Mouse (Mus musculus): Measurements from ENCODE around the gene Sebox. TPM values are rescaled to one million over a fixed set of nuclear protein-coding genes. Genes with fewer than 3 reads are reported as not detected.

Sebox gene
- total RNA-seq (2021) = 1 to 10 TPM; 5.0 to 5.5 TPM

- peak in 1 of 2 experiments; percentile 44 for DNase-seq (ENCODE audit: extremely low spot score in 1 of 2, low spot score in 1 of 2)
Observed at GRCm38 (mm10) chr11:78502909-78503650, at the start of gene Sebox. Gene Sebox (plus strand): TSS chr11:78503447.

- DNase-seq (ENCODE audit: extremely low spot score in 1 of 2, low spot score in 1 of 2) = peak; percentile 39 to 73
Observed at GRCm38 (mm10) chr11:78453675-78454074, 49.6 kb upstream of the Sebox start.

GRCm38 (mm10) chr11:78454276-78454675 is 49.0 kb upstream of the Sebox start:
- DNase-seq (ENCODE audit: extremely low spot score in 1 of 2, low spot score in 1 of 2) = no peak

- DNase-seq (ENCODE audit: extremely low spot score in 1 of 2, low spot score in 1 of 2) = peak in 1 of 2 experiments; percentile 43
Observed at GRCm38 (mm10) chr11:78455308-78455707, 47.9 kb upstream of the Sebox start.

- DNase-seq (ENCODE audit: extremely low spot score in 1 of 2, low spot score in 1 of 2) = no peak
Observed at GRCm38 (mm10) chr11:78458740-78459139, 44.5 kb upstream of the Sebox start.

GRCm38 (mm10) chr11:78461894-78462293 is 41.4 kb upstream of the Sebox start:
- DNase-seq (ENCODE audit: extremely low spot score in 1 of 2, low spot score in 1 of 2) = no peak

- DNase-seq (ENCODE audit: extremely low spot score in 1 of 2, low spot score in 1 of 2) = no peak
Observed at GRCm38 (mm10) chr11:78462669-78463068, 40.6 kb upstream of the Sebox start.

GRCm38 (mm10) chr11:78463286-78464036 is 39.8 kb upstream of the Sebox start:
- DNase-seq (ENCODE audit: extremely low spot score in 1 of 2, low spot score in 1 of 2) = no peak

- DNase-seq (ENCODE audit: extremely low spot score in 1 of 2, low spot score in 1 of 2) = no peak
Observed at GRCm38 (mm10) chr11:78465116-78465515, 38.1 kb upstream of the Sebox start.

- DNase-seq (ENCODE audit: extremely low spot score in 1 of 2, low spot score in 1 of 2) = peak; percentile 61 to 69
Observed at GRCm38 (mm10) chr11:78465568-78466180, 37.6 kb upstream of the Sebox start, which contains the start of gene Slc46a1. Gene Slc46a1 (plus strand): TSS chr11:78465697.

GRCm38 (mm10) chr11:78466242-78466912 is 36.9 kb upstream of the Sebox start:
- DNase-seq (ENCODE audit: extremely low spot score in 1 of 2, low spot score in 1 of 2) = no peak

GRCm38 (mm10) chr11:78467515-78467914 is 35.7 kb upstream of the Sebox start:
- DNase-seq (ENCODE audit: extremely low spot score in 1 of 2, low spot score in 1 of 2) = no peak

GRCm38 (mm10) chr11:78467932-78468331 is 35.3 kb upstream of the Sebox start:
- no peak for DNase-seq (ENCODE audit: extremely low spot score in 1 of 2, low spot score in 1 of 2)

GRCm38 (mm10) chr11:78471326-78472103 is 31.7 kb upstream of the Sebox start:
- DNase-seq (ENCODE audit: extremely low spot score in 1 of 2, low spot score in 1 of 2) = no peak

GRCm38 (mm10) chr11:78475289-78475688 is 28.0 kb upstream of the Sebox start:
- DNase-seq (ENCODE audit: extremely low spot score in 1 of 2, low spot score in 1 of 2) = no peak

- DNase-seq (ENCODE audit: extremely low spot score in 1 of 2, low spot score in 1 of 2) = no peak
Observed at GRCm38 (mm10) chr11:78483639-78484038, 19.6 kb upstream of the Sebox start.

- peak; percentile 58 to 89 for DNase-seq (ENCODE audit: extremely low spot score in 1 of 2, low spot score in 1 of 2)
Observed at GRCm38 (mm10) chr11:78488168-78488567, 15.1 kb upstream of the Sebox start.

- DNase-seq (ENCODE audit: extremely low spot score in 1 of 2, low spot score in 1 of 2) = peak; percentile 42
Observed at GRCm38 (mm10) chr11:78490781-78491241, 12.4 kb upstream of the Sebox start.

GRCm38 (mm10) chr11:78495904-78496303 is 7.3 kb upstream of the Sebox start:
- DNase-seq (ENCODE audit: extremely low spot score in 1 of 2, low spot score in 1 of 2) = no peak

- DNase-seq (ENCODE audit: extremely low spot score in 1 of 2, low spot score in 1 of 2) = peak in 1 of 2 experiments; percentile 58
Observed at GRCm38 (mm10) chr11:78497071-78497541, 6.1 kb upstream of the Sebox start.
